Mouse (Mus musculus) hindbrain, embryonic 10.5 days (tissue): ENCODE data around the gene Sgip1. TPM values are rescaled to one million over a fixed set of nuclear protein-coding genes. Genes with fewer than 3 reads are reported as not detected.

Experiments used
- DNase-seq: peaks from one replicate; pipeline ENCODE4 v3.0.0-alpha.2; 2017; ENCODE audit warnings: low spot score
- H3K27ac ChIP-seq: fragments of 300-500 bp; sonication (generic); 2 replicates; pipeline ENCODE4 v1.5.1; 2016; ENCODE audit warnings: mild to moderate bottlenecking, moderate library complexity
- H3K27me3 ChIP-seq: fragments of 300-500 bp; sonication (generic); 2 replicates; pipeline ENCODE4 v1.6.1; 2016; ENCODE audit warnings: mild to moderate bottlenecking; ENCODE audit not compliant: poor library complexity, insufficient read depth, severe bottlenecking
- H3K36me3 ChIP-seq: fragments of 300-500 bp; sonication (generic); 2 replicates; pipeline ENCODE4 v1.6.1; 2016; ENCODE audit warnings: mild to moderate bottlenecking, moderate library complexity
- H3K4me1 ChIP-seq: fragments of 300-500 bp; sonication (generic); replicated peaks from 2 replicates; pipeline ENCODE4 v1.6.1; 2016; ENCODE audit warnings: mild to moderate bottlenecking
- H3K4me3 ChIP-seq: fragments of 300-500 bp; sonication (generic); 2 replicates; pipeline ENCODE4 v1.5.1; 2016; ENCODE audit warnings: mild to moderate bottlenecking, moderate library complexity
- H3K9me3 ChIP-seq: fragments of 300-500 bp; sonication (generic); 2 replicates; pipeline ENCODE4 v1.6.1; 2016; ENCODE audit warnings: mild to moderate bottlenecking, moderate library complexity
- WGBS: fragments of 180-500 bp; shearing (Covaris S2); methylation state at CpG from one replicate; pipeline ENCODE4 v1.1.7; 2016; 5-methylcytosine and 5-hydroxymethylcytosine counted together
- polyA plus RNA-seq: library from polyadenylated mRNA; unstranded; fragments of >200 nt; fragmentation: Nextera tagmentation; extraction: Ambion mirVana; gene quantifications from 2 replicates; pipeline ENCODE4 v1.2.1, GENCODE M21; 2016

The Sgip1 gene
- polyA plus RNA-seq, 1 experiment from 2014 or later, result 14.7 TPM

GRCm38 (mm10) chr4:102759095-102759890 lies 18.2 kb downstream of the Sgip1 start:
- peak overlapping the region; percentile 89 for H3K27ac ChIP-seq
- H3K9me3 ChIP-seq, result no peaks in the 10 kb centered on the region
- no peaks in the 10 kb centered on the region for H3K36me3 ChIP-seq
- under 1% methylated on average over 41 of the region's 41 CpGs for WGBS
- peak overlapping the region; percentile 65 for H3K4me3 ChIP-seq
- H3K4me1 ChIP-seq, result peaks cover 13% of the 10 kb centered on the region
- H3K27me3 ChIP-seq, result no peaks in the 10 kb centered on the region
- peak; percentile 66 for DNase-seq

DNA sequence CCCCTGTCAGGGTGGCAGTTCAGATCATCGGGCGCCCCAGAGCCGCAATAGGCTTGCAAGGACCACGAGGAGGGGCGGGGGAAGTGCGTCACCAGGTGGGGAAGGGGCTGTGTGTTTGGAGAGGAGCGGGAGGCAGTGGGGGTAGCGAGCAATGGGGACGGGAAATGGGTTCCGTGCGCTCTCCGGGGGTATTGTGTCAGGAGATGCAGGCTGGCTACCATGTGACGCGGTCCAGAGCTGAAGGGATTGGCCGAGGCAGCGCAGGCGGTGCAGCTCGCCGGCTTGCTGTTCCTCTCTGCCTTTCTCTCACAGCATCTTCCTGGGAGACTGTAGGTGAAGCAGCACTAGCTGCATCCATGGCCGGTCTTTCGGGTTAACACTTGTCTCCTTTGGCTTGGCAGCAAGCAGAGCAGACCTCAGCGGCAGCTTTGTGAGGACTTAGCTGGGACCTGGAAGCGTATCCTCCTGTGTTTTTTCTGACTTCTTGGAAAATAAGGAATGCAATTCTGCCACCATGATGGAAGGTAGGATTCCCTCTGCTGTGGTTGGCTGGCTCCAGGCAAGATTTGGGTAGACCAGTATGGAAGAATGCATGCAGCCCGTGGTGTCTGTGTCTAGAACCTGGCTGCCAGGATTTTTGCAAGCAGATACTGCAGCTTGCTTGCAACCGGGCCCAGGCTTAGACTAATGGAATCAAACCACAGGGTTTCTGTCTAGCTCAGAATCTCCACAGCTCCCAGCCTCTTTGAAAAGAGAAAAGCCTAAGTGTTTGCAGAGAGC lies 19.1 kb downstream of the Sgip1 start:
- DNase-seq, result peak; percentile 85
- no peaks in the 10 kb centered on the region for H3K27me3 ChIP-seq
- H3K36me3 ChIP-seq, result no peaks in the 10 kb centered on the region
- H3K9me3 ChIP-seq, result no peaks in the 10 kb centered on the region
- peaks cover 13% of the 10 kb centered on the region for H3K4me1 ChIP-seq
- H3K27ac ChIP-seq, result peak overlapping the region; percentile 89
- peak overlapping the region; percentile 65 for H3K4me3 ChIP-seq
- WGBS, result 2% methylated on average over 25 of the region's 25 CpGs

DNA sequence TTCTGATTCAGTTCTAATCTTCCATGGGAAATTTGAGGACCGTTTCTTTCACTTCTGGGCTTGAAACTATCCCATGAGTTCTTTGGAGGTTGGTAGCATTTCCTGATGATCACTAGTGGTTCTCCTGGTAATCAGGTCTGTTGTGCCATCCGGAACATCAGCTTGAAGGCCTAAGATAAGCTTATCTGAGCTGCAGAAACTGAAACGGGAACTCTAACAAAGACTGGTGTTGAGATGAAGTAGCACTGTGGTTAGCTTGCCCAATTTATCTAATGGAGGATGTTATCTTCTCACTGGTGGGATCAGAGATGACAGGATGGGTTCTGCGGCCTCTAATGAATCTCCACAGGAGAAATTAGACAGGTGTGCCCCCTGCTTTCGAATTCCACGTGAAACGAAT lies 21.0 kb downstream of the Sgip1 start:
- Histone ChIP-seq H3K27me3 (no peaks in the 10 kb centered on the region), H3K4me1 (peaks cover 13% of the 10 kb centered on the region), H3K4me3 (no peak overlapping the region), H3K27ac (no peak overlapping the region), H3K36me3 (no peaks in the 10 kb centered on the region), H3K9me3 (no peaks in the 10 kb centered on the region)
- WGBS, result 86% methylated on average over 7 of the region's 7 CpGs
- no peak for DNase-seq

DNA sequence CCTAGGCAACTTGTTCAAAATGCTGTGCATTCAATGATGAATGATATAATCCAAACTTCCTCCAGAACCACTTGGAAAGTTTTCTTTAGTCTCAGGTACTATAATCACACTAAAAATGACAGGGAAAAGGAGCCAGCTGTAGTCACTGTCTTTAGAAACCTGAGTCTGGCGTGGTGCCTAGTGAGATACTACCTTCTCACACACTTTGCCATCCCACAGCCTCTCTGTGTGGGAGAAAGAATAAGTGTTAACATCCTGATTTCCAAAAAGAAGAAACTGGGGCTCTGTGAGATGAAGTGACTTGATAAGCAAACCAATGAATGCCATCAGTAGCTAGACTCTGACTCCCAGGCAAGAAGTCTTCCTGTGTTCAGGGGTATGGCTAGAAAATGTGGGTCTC lies 28.0 kb downstream of the Sgip1 start:
- H3K36me3 ChIP-seq, result no peaks in the 10 kb centered on the region
- WGBS, result 84% methylated on average over 1 of the region's 1 CpGs
- no peaks in the 10 kb centered on the region for H3K27me3 ChIP-seq
- H3K4me3 ChIP-seq, result no peak overlapping the region
- DNase-seq, result no peak
- no peak overlapping the region for H3K27ac ChIP-seq
- no peaks in the 10 kb centered on the region for H3K4me1 ChIP-seq
- H3K9me3 ChIP-seq, result no peaks in the 10 kb centered on the region

GRCm38 (mm10) chr4:102769936-102770335 lies 28.8 kb downstream of the Sgip1 start:
- no peak for DNase-seq
- Histone ChIP-seq H3K4me3 (no peak overlapping the region), H3K36me3 (no peaks in the 10 kb centered on the region), H3K4me1 (no peaks in the 10 kb centered on the region), H3K27me3 (no peaks in the 10 kb centered on the region), H3K27ac (no peak overlapping the region), H3K9me3 (no peaks in the 10 kb centered on the region)
- WGBS, result 93% methylated on average over 6 of the region's 6 CpGs

GRCm38 (mm10) chr4:102771598-102772357 lies 30.7 kb downstream of the Sgip1 start:
- H3K27me3 ChIP-seq, result no peaks in the 10 kb centered on the region
- DNase-seq, result no peak
- H3K4me1 ChIP-seq, result peaks cover 10% of the 10 kb centered on the region; the same call in 1 of the 2 replicates
- no peaks in the 10 kb centered on the region for H3K9me3 ChIP-seq
- H3K4me3 ChIP-seq, result no peak overlapping the region
- H3K36me3 ChIP-seq, result no peaks in the 10 kb centered on the region
- WGBS, result 84% methylated on average over 5 of the region's 5 CpGs
- H3K27ac ChIP-seq, result no peak overlapping the region

DNA sequence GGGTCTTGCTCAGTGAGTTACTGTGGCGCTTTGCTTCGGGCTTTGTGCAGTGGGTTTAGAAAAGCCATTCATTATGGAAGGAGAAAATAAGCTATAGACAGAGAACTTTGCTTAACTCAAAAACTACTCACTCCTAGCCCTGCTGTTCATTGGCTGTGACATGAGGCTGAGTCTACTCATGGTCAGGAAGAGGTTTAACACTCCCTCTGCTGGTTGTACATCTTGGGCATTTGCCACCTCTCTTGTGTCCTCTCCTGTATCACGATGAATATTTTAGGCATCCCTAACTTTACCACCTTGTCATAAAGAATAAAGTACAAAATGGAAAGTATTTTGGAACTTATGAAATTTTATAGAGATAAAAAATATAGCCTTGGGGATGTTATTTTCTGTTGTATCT lies 32.1 kb downstream of the Sgip1 start:
- H3K4me1 ChIP-seq, result peaks cover 10% of the 10 kb centered on the region; the same call in 1 of the 2 replicates
- H3K36me3 ChIP-seq, result no peaks in the 10 kb centered on the region
- no peaks in the 10 kb centered on the region for H3K27me3 ChIP-seq
- no peak for DNase-seq
- H3K9me3 ChIP-seq, result no peaks in the 10 kb centered on the region
- 94% methylated on average over 3 of the region's 3 CpGs for WGBS
- H3K27ac ChIP-seq, result no peak overlapping the region
- H3K4me3 ChIP-seq, result no peak overlapping the region

GRCm38 (mm10) chr4:102773841-102774240 lies 32.7 kb downstream of the Sgip1 start:
- WGBS, result 90% methylated on average over 1 of the region's 1 CpGs
- no peaks in the 10 kb centered on the region for H3K27me3 ChIP-seq
- peaks cover 10% of the 10 kb centered on the region; the same call in 1 of the 2 replicates for H3K4me1 ChIP-seq

DNA sequence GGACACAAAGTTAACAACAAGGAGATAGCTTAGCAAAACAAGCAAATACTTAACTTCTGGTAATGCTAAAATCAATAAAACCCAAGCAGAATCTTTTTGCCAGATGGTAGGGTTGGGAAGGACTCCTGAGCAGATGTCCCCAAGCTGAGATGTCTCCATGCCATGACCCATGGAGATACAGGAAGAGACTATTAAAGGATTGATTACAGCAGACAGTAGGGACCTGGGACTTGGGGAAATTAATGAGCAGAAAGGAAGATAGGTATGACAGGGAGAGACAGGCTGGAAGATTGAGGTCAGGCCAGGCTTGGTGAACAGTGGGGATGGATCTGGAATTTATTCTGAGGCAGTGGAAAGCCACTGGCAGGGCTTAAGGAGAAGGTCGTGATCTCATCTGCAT lies 33.5 kb downstream of the Sgip1 start:
- H3K27me3 ChIP-seq, result no peaks in the 10 kb centered on the region
- no peak for DNase-seq
- H3K36me3 ChIP-seq, result no peaks in the 10 kb centered on the region
- H3K4me3 ChIP-seq, result no peak overlapping the region
- H3K4me1 ChIP-seq, result peaks cover 10% of the 10 kb centered on the region; the same call in 1 of the 2 replicates
- no peak overlapping the region for H3K27ac ChIP-seq
- WGBS, result 71% methylated on average over 1 of the region's 1 CpGs
- no peaks in the 10 kb centered on the region for H3K9me3 ChIP-seq

More at GRCm38 (mm10) chr4:102773841-102774240, 32.7 kb downstream of the Sgip1 start:
- Histone ChIP-seq H3K4me3 (no peak overlapping the region), H3K27ac (no peak overlapping the region), H3K36me3 (no peaks in the 10 kb centered on the region), H3K9me3 (no peaks in the 10 kb centered on the region)
- no peak for DNase-seq

DNA sequence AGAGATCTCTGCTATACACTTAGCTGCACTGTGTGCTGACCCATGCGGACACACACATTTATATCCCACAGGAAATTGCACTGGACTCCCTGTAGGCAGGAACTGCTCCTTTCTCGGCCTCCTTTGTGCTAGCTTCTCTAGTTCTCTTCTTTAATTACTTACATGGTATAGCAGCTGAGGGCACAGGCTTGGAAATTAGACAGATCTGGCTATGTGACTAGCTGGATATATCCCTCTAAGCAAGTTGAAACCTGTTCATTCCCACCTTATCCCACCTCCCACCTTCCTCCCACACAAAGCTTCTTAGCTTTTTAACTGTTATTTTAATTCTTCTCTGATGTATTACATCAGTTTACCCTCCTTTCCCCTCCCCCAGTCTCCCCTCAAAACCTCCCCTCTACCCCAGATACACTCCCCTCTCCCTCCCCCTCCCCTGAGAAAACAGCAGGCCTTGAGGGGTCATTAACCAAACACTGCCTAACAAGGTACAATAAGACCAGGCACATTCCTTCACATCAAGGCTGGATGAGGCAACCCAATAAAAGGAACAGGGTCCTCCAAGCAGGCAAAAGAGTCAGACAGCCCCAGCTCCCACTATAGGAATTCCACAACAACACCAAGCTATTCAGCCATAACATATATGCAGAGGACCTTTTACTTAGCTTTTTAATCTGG lies 34.6 kb downstream of the Sgip1 start:
- Histone ChIP-seq H3K4me3 (no peak overlapping the region), H3K36me3 (no peaks in the 10 kb centered on the region), H3K9me3 (no peaks in the 10 kb centered on the region), H3K27me3 (no peaks in the 10 kb centered on the region), H3K4me1 (peaks cover 10% of the 10 kb centered on the region; the same call in 1 of the 2 replicates), H3K27ac (no peak overlapping the region)
- 59% methylated on average over 2 of the region's 2 CpGs for WGBS
- DNase-seq, result no peak

GRCm38 (mm10) chr4:102779902-102780301 lies 38.8 kb downstream of the Sgip1 start:
- H3K4me1 ChIP-seq, result peaks cover 10% of the 10 kb centered on the region; the same call in 1 of the 2 replicates
- H3K36me3 ChIP-seq, result no peaks in the 10 kb centered on the region
- H3K27ac ChIP-seq, result no peak overlapping the region
- H3K9me3 ChIP-seq, result no peaks in the 10 kb centered on the region
- DNase-seq, result no peak
- 87% methylated on average over 6 of the region's 6 CpGs for whole genome bisulfite sequencing
- H3K4me3 ChIP-seq, result no peak overlapping the region
- no peaks in the 10 kb centered on the region for H3K27me3 ChIP-seq

- Histone ChIP-seq H3K27ac (no peak overlapping the region), H3K9me3 (no peaks in the 10 kb centered on the region), H3K36me3 (no peaks in the 10 kb centered on the region), H3K27me3 (no peaks in the 10 kb centered on the region), H3K4me1 (no peaks in the 10 kb centered on the region), H3K4me3 (no peak overlapping the region)
- no peak for DNase-seq
- 84% methylated on average over 7 of the region's 7 CpGs for WGBS
Measured at GRCm38 (mm10) chr4:102783063-102783748, 42.1 kb downstream of the Sgip1 start.
